Mouse (Mus musculus) hindbrain, embryonic 16.5 days (tissue): Measurements from ENCODE around the gene Ucn2. TPM values are rescaled to one million over a fixed set of nuclear protein-coding genes. Genes with fewer than 3 reads are reported as not detected.

Source experiments
- ATAC-seq: fragments of 200-750 bp; cut with Nextera tagmentation; 2 replicates; pipeline ENCODE4 v1.8.0; 2017; ENCODE audit warnings: moderate TSS enrichment, moderate library complexity
- H3K27ac ChIP-seq: fragments of 300-500 bp; sonication (generic); 2 replicates; pipeline ENCODE4 v1.5.1; 2014; ENCODE audit warnings: low read depth, mild to moderate bottlenecking, control low read depth, low read length, moderate library complexity
- H3K27me3 ChIP-seq: fragments of 300-500 bp; sonication (generic); replicated peaks from 2 replicates; pipeline ENCODE4 v1.6.1; 2014; ENCODE audit warnings: low read length; ENCODE audit not compliant: control insufficient read depth, insufficient read depth
- H3K36me3 ChIP-seq: fragments of 300-500 bp; sonication (generic); 2 replicates; pipeline ENCODE4 v1.6.1; 2014; ENCODE audit warnings: mild to moderate bottlenecking, low read length, moderate library complexity, mixed read lengths; ENCODE audit not compliant: control insufficient read depth, insufficient read depth
- H3K4me1 ChIP-seq: fragments of 300-500 bp; sonication (generic); 2 replicates; pipeline ENCODE4 v1.6.1; 2014; ENCODE audit warnings: low read depth, low read length; ENCODE audit not compliant: control insufficient read depth, insufficient read depth
- H3K4me2 ChIP-seq: fragments of 300-500 bp; sonication (generic); 2 replicates; pipeline ENCODE4 v1.6.1; 2014; ENCODE audit warnings: mild to moderate bottlenecking, low read length, control low read depth, moderate library complexity
- H3K4me3 ChIP-seq: fragments of 300-500 bp; sonication (generic); 2 replicates; pipeline ENCODE4 v1.5.1; 2014; ENCODE audit warnings: mild to moderate bottlenecking, low read length, control low read depth, moderate library complexity
- H3K9ac ChIP-seq: fragments of 300-500 bp; sonication (generic); 2 replicates; pipeline ENCODE4 v1.6.1; 2014; ENCODE audit warnings: low read depth, mild to moderate bottlenecking, control low read depth, low read length, moderate library complexity
- H3K9me3 ChIP-seq: fragments of 300-500 bp; sonication (generic); 2 replicates; pipeline ENCODE4 v1.6.1; 2014; ENCODE audit warnings: mild to moderate bottlenecking, low read length, moderate library complexity; ENCODE audit not compliant: control insufficient read depth
- WGBS: fragments of 180-500 bp; shearing (Covaris S2); extraction: QIAGEN DNeasy Blood & Tissue Kit; methylation state at CpG from one replicate; pipeline ENCODE4 v1.1.7; 2014; 5-methylcytosine and 5-hydroxymethylcytosine counted together
- polyA plus RNA-seq: library from polyadenylated mRNA; unstranded; fragments of >200 nt; fragmentation: Nextera tagmentation; extraction: Ambion mirVana; gene quantifications from 2 replicates; pipeline ENCODE4 v1.2.1, GENCODE M21; 2015

Gene Ucn2
- polyA plus RNA-seq, 1 experiment from 2014 or later: not detected

GRCm38 (mm10) chr9:109000726-109001125 is 14.9 kb downstream of the Ucn2 start:
- Histone ChIP-seq H3K9ac (no peak overlapping the region), H3K27me3 (no peaks in the 10 kb centered on the region), H3K4me3 (no peak overlapping the region), H3K27ac (no peak overlapping the region), H3K4me2 (no peak overlapping the region), H3K4me1 (no peaks in the 10 kb centered on the region), H3K36me3 (no peaks in the 10 kb centered on the region), H3K9me3 (no peaks in the 10 kb centered on the region)
- 4% methylated on average over 3 of the region's 3 CpGs for WGBS
- peak; percentile 31; the same call in 1 of the 2 replicates for ATAC-seq

GRCm38 (mm10) chr9:109003201-109003600 is 17.4 kb downstream of the Ucn2 start:
- no peak for ATAC-seq
- Histone ChIP-seq H3K4me1 (no peaks in the 10 kb centered on the region), H3K4me3 (no peak overlapping the region), H3K36me3 (peaks cover 3% of the 10 kb centered on the region; the same call in 1 of the 2 replicates), H3K4me2 (no peak overlapping the region), H3K9me3 (no peaks in the 10 kb centered on the region), H3K27ac (no peak overlapping the region), H3K9ac (no peak overlapping the region), H3K27me3 (no peaks in the 10 kb centered on the region)
- WGBS: 59% methylated on average over 2 of the region's 2 CpGs

- no peak overlapping the region for H3K4me3 ChIP-seq
- no peaks in the 10 kb centered on the region for H3K27me3 ChIP-seq
- no peaks in the 10 kb centered on the region for H3K9me3 ChIP-seq
- no peaks in the 10 kb centered on the region for H3K4me1 ChIP-seq
- ATAC-seq: no peak
- 91% methylated on average over 21 of the region's 21 CpGs for WGBS
- H3K36me3 ChIP-seq: peaks cover 3% of the 10 kb centered on the region; the same call in 1 of the 2 replicates
- no peak overlapping the region for H3K4me2 ChIP-seq
- no peak overlapping the region for H3K27ac ChIP-seq
- H3K9ac ChIP-seq: no peak overlapping the region
Observed at GRCm38 (mm10) chr9:109007025-109007780, 21.4 kb downstream of the Ucn2 start.

GRCm38 (mm10) chr9:109008081-109008480 is 22.3 kb downstream of the Ucn2 start:
- Histone ChIP-seq H3K27ac (no peak overlapping the region), H3K27me3 (no peaks in the 10 kb centered on the region), H3K4me1 (no peaks in the 10 kb centered on the region), H3K9ac (no peak overlapping the region), H3K4me3 (no peak overlapping the region), H3K36me3 (peaks cover 3% of the 10 kb centered on the region; the same call in 1 of the 2 replicates), H3K9me3 (no peaks in the 10 kb centered on the region), H3K4me2 (no peak overlapping the region)
- 79% methylated on average over 9 of the region's 9 CpGs for WGBS
- ATAC-seq: no peak

GRCm38 (mm10) chr9:109008994-109009635 is 23.3 kb downstream of the Ucn2 start:
- no peak overlapping the region for H3K27ac ChIP-seq
- 67% methylated on average over 10 of the region's 10 CpGs for WGBS
- no peaks in the 10 kb centered on the region for H3K27me3 ChIP-seq
- H3K4me2 ChIP-seq: no peak overlapping the region
- H3K36me3 ChIP-seq: peaks cover 9% of the 10 kb centered on the region; the same call in 1 of the 2 replicates
- no peaks in the 10 kb centered on the region for H3K9me3 ChIP-seq
- H3K4me1 ChIP-seq: no peaks in the 10 kb centered on the region
- ATAC-seq: no peak
- no peak overlapping the region for H3K9ac ChIP-seq
- H3K4me3 ChIP-seq: no peak overlapping the region

- no peak for ATAC-seq
- no peaks in the 10 kb centered on the region for H3K4me1 ChIP-seq
- H3K4me2 ChIP-seq: no peak overlapping the region
- no peak overlapping the region for H3K27ac ChIP-seq
- 57% methylated on average over 17 of the region's 17 CpGs for WGBS
- H3K36me3 ChIP-seq: peaks cover 9% of the 10 kb centered on the region; the same call in 1 of the 2 replicates
- no peaks in the 10 kb centered on the region for H3K27me3 ChIP-seq
- H3K4me3 ChIP-seq: no peak overlapping the region
- no peaks in the 10 kb centered on the region for H3K9me3 ChIP-seq
- no peak overlapping the region for H3K9ac ChIP-seq
Observed at GRCm38 (mm10) chr9:109009636-109010315, 24.0 kb downstream of the Ucn2 start.

- no peak for ATAC-seq
- H3K9ac ChIP-seq: no peak overlapping the region
- peaks cover 9% of the 10 kb centered on the region; the same call in 1 of the 2 replicates for H3K36me3 ChIP-seq
- H3K4me3 ChIP-seq: no peak overlapping the region
- no peak overlapping the region for H3K4me2 ChIP-seq
- no peak overlapping the region for H3K27ac ChIP-seq
- 84% methylated on average over 14 of the region's 14 CpGs for WGBS
- no peaks in the 10 kb centered on the region for H3K9me3 ChIP-seq
- no peaks in the 10 kb centered on the region for H3K27me3 ChIP-seq
- H3K4me1 ChIP-seq: no peaks in the 10 kb centered on the region
Observed at GRCm38 (mm10) chr9:109010316-109010690, 24.5 kb downstream of the Ucn2 start.

- Histone ChIP-seq H3K9ac (no peak overlapping the region), H3K9me3 (no peaks in the 10 kb centered on the region), H3K36me3 (0 out of 2 replicates have a peak, but pooled peaks cover 6% of the 10 kb centered on the region), H3K4me2 (no peak overlapping the region), H3K4me3 (no peak overlapping the region), H3K4me1 (no peaks in the 10 kb centered on the region), H3K27ac (no peak overlapping the region), H3K27me3 (no peaks in the 10 kb centered on the region)
- ATAC-seq: no peak
- 74% methylated on average over 8 of the region's 8 CpGs for WGBS
Observed at GRCm38 (mm10) chr9:109015397-109015796, 29.6 kb downstream of the Ucn2 start.
